Mouse (Mus musculus) embryonic facial prominence, embryonic 11.5 days (tissue): ENCODE measurements around the gene Tnxb. TPM values are rescaled to one million over a fixed set of nuclear protein-coding genes. Genes with fewer than 3 reads are reported as not detected.

Experiments used
- ATAC-seq: fragments of 200-750 bp; cut with Nextera tagmentation; replicated peaks from 2 replicates; pipeline ENCODE4 v1.8.0; 2017; ENCODE audit warnings: low read depth; ENCODE audit not compliant: insufficient number of reproducible peaks, low FRiP score, low TSS enrichment
- DNase-seq: peaks from one replicate; pipeline ENCODE4 v3.0.0-alpha.2; 2015; ENCODE audit warnings: low spot score
- H3K27ac ChIP-seq: fragments of 300-500 bp; sonication (generic); replicated peaks from 2 replicates; pipeline ENCODE4 v1.5.1; 2014; ENCODE audit warnings: mild to moderate bottlenecking, low read depth, low read length, control low read depth
- H3K27me3 ChIP-seq: fragments of 300-500 bp; sonication (generic); 2 replicates; pipeline ENCODE4 v1.6.1; 2014; ENCODE audit warnings: mild to moderate bottlenecking, low read length, moderate library complexity, mixed read lengths; ENCODE audit not compliant: control insufficient read depth, insufficient read depth
- H3K36me3 ChIP-seq: fragments of 300-500 bp; sonication (generic); replicated peaks from 2 replicates; pipeline ENCODE4 v1.6.1; 2014; ENCODE audit warnings: low read depth, mild to moderate bottlenecking, low read length, moderate library complexity, mixed read lengths; ENCODE audit not compliant: control insufficient read depth, insufficient read depth
- H3K4me1 ChIP-seq: fragments of 300-500 bp; sonication (generic); 2 replicates; pipeline ENCODE4 v1.6.1; 2014; ENCODE audit warnings: low read length, mixed read lengths; ENCODE audit not compliant: control insufficient read depth, insufficient read depth
- H3K4me2 ChIP-seq: fragments of 300-500 bp; sonication (generic); 2 replicates; pipeline ENCODE4 v1.6.1; 2014; ENCODE audit warnings: low read depth, mild to moderate bottlenecking, control low read depth, low read length, moderate library complexity
- H3K4me3 ChIP-seq: fragments of 300-500 bp; sonication (generic); 2 replicates; pipeline ENCODE4 v1.5.1; 2014; ENCODE audit warnings: low read depth, low read length, control low read depth
- H3K9ac ChIP-seq: fragments of 300-500 bp; sonication (generic); replicated peaks from 2 replicates; pipeline ENCODE4 v1.6.1; 2014; ENCODE audit warnings: mild to moderate bottlenecking, control low read depth, low read length
- H3K9me3 ChIP-seq: fragments of 300-500 bp; sonication (generic); replicated peaks from 2 replicates; pipeline ENCODE4 v1.6.1; 2016; ENCODE audit warnings: mild to moderate bottlenecking, low read length, inconsistent platforms, mixed read lengths; ENCODE audit not compliant: control insufficient read depth
- WGBS: fragments of 180-500 bp; shearing (Covaris S2); extraction: QIAGEN DNeasy Blood & Tissue Kit; methylation state at CpG from one replicate; pipeline ENCODE4 v1.1.7; 2014; 5-methylcytosine and 5-hydroxymethylcytosine counted together
- polyA plus RNA-seq: library from polyadenylated mRNA; unstranded; fragments of >200 nt; fragmentation: Nextera tagmentation; extraction: Ambion mirVana; gene quantifications from 2 replicates; pipeline ENCODE4 v1.2.1, GENCODE M21; 2014

The Tnxb gene
- polyA plus RNA-seq, 1 experiment from 2014 or later = not detected

GRCm38 (mm10) chr17:34657271-34657670, 13.1 kb upstream of the Tnxb start:
- H3K36me3 ChIP-seq = peaks cover 4% of the 10 kb centered on the region
- H3K27ac ChIP-seq = no peak overlapping the region
- H3K4me3 ChIP-seq = no peak overlapping the region
- 26% methylated on average over 2 of the region's 2 CpGs for WGBS
- DNase-seq (no peak), ATAC-seq (no peak)
- no peaks in the 10 kb centered on the region for H3K9me3 ChIP-seq
- H3K9ac ChIP-seq = no peak overlapping the region
- no peak overlapping the region for H3K4me2 ChIP-seq
- H3K27me3 ChIP-seq = peaks cover 11% of the 10 kb centered on the region
- no peaks in the 10 kb centered on the region; the same call in 1 of the 2 replicates for H3K4me1 ChIP-seq

- H3K4me2 ChIP-seq = no peak overlapping the region
- H3K4me3 ChIP-seq = no peak overlapping the region
- 78% methylated on average over 2 of the region's 2 CpGs for WGBS
- H3K27me3 ChIP-seq = peaks cover 11% of the 10 kb centered on the region
- H3K4me1 ChIP-seq = no peaks in the 10 kb centered on the region; the same call in 1 of the 2 replicates
- no peak overlapping the region for H3K9ac ChIP-seq
- DNase-seq (no peak), ATAC-seq (no peak)
- no peak overlapping the region for H3K27ac ChIP-seq
- no peaks in the 10 kb centered on the region for H3K36me3 ChIP-seq
- no peaks in the 10 kb centered on the region for H3K9me3 ChIP-seq
These were observed 12.2 kb upstream of the Tnxb start for GRCm38 (mm10) chr17:34658145-34658544.

GRCm38 (mm10) chr17:34658591-34658990, 11.7 kb upstream of the Tnxb start:
- H3K4me2 ChIP-seq = no peak overlapping the region
- H3K27ac ChIP-seq = no peak overlapping the region
- no peak for DNase-seq
- no peak overlapping the region for H3K4me3 ChIP-seq
- H3K36me3 ChIP-seq = no peaks in the 10 kb centered on the region
- no peak for ATAC-seq
- 85% methylated on average over 3 of the region's 3 CpGs for WGBS
- no peaks in the 10 kb centered on the region; the same call in 1 of the 2 replicates for H3K4me1 ChIP-seq
- peaks cover 11% of the 10 kb centered on the region for H3K27me3 ChIP-seq
- H3K9me3 ChIP-seq = no peaks in the 10 kb centered on the region
- no peak overlapping the region for H3K9ac ChIP-seq

- 69% methylated on average over 12 of the region's 12 CpGs for WGBS
- no peak overlapping the region for H3K9ac ChIP-seq
- DNase-seq = no peak
These were observed 11.0 kb upstream of the Tnxb start for GRCm38 (mm10) chr17:34659181-34659896.

GRCm38 (mm10) chr17:34659897-34660214, 10.5 kb upstream of the Tnxb start:
- ATAC-seq (no peak), DNase-seq (no peak)
- H3K4me3 ChIP-seq = no peak overlapping the region
- H3K4me2 ChIP-seq = no peak overlapping the region
- no peaks in the 10 kb centered on the region for H3K9me3 ChIP-seq
- WGBS = 55% methylated on average over 3 of the region's 3 CpGs
- no peak overlapping the region for H3K9ac ChIP-seq
- H3K27me3 ChIP-seq = peaks cover 11% of the 10 kb centered on the region
- H3K36me3 ChIP-seq = no peaks in the 10 kb centered on the region
- no peaks in the 10 kb centered on the region; the same call in 1 of the 2 replicates for H3K4me1 ChIP-seq
- no peak overlapping the region for H3K27ac ChIP-seq

More at GRCm38 (mm10) chr17:34659181-34659896, 11.0 kb upstream of the Tnxb start:
- H3K4me2 ChIP-seq = no peak overlapping the region
- no peaks in the 10 kb centered on the region for H3K36me3 ChIP-seq
- no peak overlapping the region for H3K27ac ChIP-seq
- no peak for ATAC-seq
- no peaks in the 10 kb centered on the region for H3K9me3 ChIP-seq
- no peaks in the 10 kb centered on the region; the same call in 1 of the 2 replicates for H3K4me1 ChIP-seq
- no peak overlapping the region for H3K4me3 ChIP-seq
- peaks cover 11% of the 10 kb centered on the region for H3K27me3 ChIP-seq

GRCm38 (mm10) chr17:34660259-34660820, 10.0 kb upstream of the Tnxb start:
- peaks cover 14% of the 10 kb centered on the region for H3K27me3 ChIP-seq
- no peak for DNase-seq
- no peak overlapping the region for H3K9ac ChIP-seq
- H3K9me3 ChIP-seq = no peaks in the 10 kb centered on the region
- H3K27ac ChIP-seq = no peak overlapping the region
- no peak overlapping the region for H3K4me2 ChIP-seq
- WGBS = 35% methylated on average over 9 of the region's 11 CpGs
- H3K36me3 ChIP-seq = no peaks in the 10 kb centered on the region
- H3K4me3 ChIP-seq = no peak overlapping the region
- ATAC-seq = peak; percentile 37; the same call in 1 of the 2 replicates
- no peaks in the 10 kb centered on the region; the same call in 1 of the 2 replicates for H3K4me1 ChIP-seq

GRCm38 (mm10) chr17:34661121-34661591, 9.2 kb upstream of the Tnxb start:
- peaks cover 14% of the 10 kb centered on the region for H3K27me3 ChIP-seq
- no peaks in the 10 kb centered on the region for H3K36me3 ChIP-seq
- no peaks in the 10 kb centered on the region for H3K9me3 ChIP-seq
- H3K27ac ChIP-seq = no peak overlapping the region
- DNase-seq (peak; percentile 27), ATAC-seq (no peak)
- no peak overlapping the region for H3K4me3 ChIP-seq
- peak overlapping the region; percentile 38 for H3K4me2 ChIP-seq
- H3K4me1 ChIP-seq = no peaks in the 10 kb centered on the region; the same call in 1 of the 2 replicates
- no peak overlapping the region; the same call in 1 of the 2 replicates for H3K9ac ChIP-seq
- WGBS = 12% methylated on average over 19 of the region's 19 CpGs

GRCm38 (mm10) chr17:34662468-34662867, 7.9 kb upstream of the Tnxb start:
- Histone ChIP-seq H3K9me3 (no peaks in the 10 kb centered on the region), H3K36me3 (no peaks in the 10 kb centered on the region), H3K27ac (no peak overlapping the region), H3K27me3 (peaks cover 14% of the 10 kb centered on the region), H3K4me1 (no peaks in the 10 kb centered on the region; the same call in 1 of the 2 replicates), H3K4me3 (no peak overlapping the region), H3K4me2 (no peak overlapping the region), H3K9ac (no peak overlapping the region)
- WGBS = 87% methylated on average over 1 of the region's 1 CpGs
- ATAC-seq (no peak), DNase-seq (no peak)
